Mouse (Mus musculus) liver, embryonic 14.5 days (tissue): ENCODE data around the gene Map4k1. TPM values are rescaled to one million over a fixed set of nuclear protein-coding genes. Genes with fewer than 3 reads are reported as not detected.

Experiments used
- ATAC-seq: fragments of 200-750 bp; cut with Nextera tagmentation; 2 replicates; pipeline ENCODE4 v1.8.0; 2017; ENCODE audit warnings: moderate number of reproducible peaks, mild to moderate bottlenecking, moderate library complexity; ENCODE audit not compliant: insufficient read depth
- DNase-seq, 3 experiments: peaks; one replicate each; pipeline ENCODE4 v3.0.0-alpha.2; 2012 to 2013; ENCODE audit warnings: low read depth in 3 of 3, low spot score in 3 of 3
- H3K27ac ChIP-seq: fragments of 300-500 bp; sonication (generic); 2 replicates; pipeline ENCODE4 v1.5.1; 2014; ENCODE audit warnings: moderate library complexity, mild to moderate bottlenecking, control low read depth, inconsistent platforms
- H3K27me3 ChIP-seq: fragments of 300-500 bp; sonication (generic); 2 replicates; pipeline ENCODE4 v1.6.1; 2014; ENCODE audit warnings: mild to moderate bottlenecking, low read length, moderate library complexity; ENCODE audit not compliant: control insufficient read depth, insufficient read depth
- H3K36me3 ChIP-seq: fragments of 300-500 bp; sonication (generic); replicated peaks from 2 replicates; pipeline ENCODE4 v1.6.1; 2014; ENCODE audit warnings: low read depth; ENCODE audit not compliant: control insufficient read depth, insufficient read depth
- H3K4me1 ChIP-seq, 2 experiments: fragments of 200-500 bp in 1 of 2; fragments of 300-500 bp in 1 of 2; sonication (generic) in 1 of 2; replicated peaks; 2 replicates each; pipeline ENCODE4 v1.6.1; 2012 to 2014; ENCODE audit warnings: antibody characterized with exemption in 1 of 2, inconsistent platforms in 1 of 2, low read length in 1 of 2; ENCODE audit not compliant: control insufficient read depth in 2 of 2, insufficient read depth in 2 of 2
- H3K4me2 ChIP-seq: fragments of 300-500 bp; sonication (generic); 2 replicates; pipeline ENCODE4 v1.6.1; 2014; ENCODE audit warnings: low read depth, mild to moderate bottlenecking, control low read depth, moderate library complexity
- H3K4me3 ChIP-seq, 2 experiments: fragments of 200-500 bp in 1 of 2; fragments of 300-500 bp in 1 of 2; sonication (generic) in 1 of 2; 2 replicates each; pipeline ENCODE4 v1.5.1; 2012 to 2014; ENCODE audit warnings: low read depth in 2 of 2, low read length in 2 of 2, mild to moderate bottlenecking in 2 of 2, control low read depth in 1 of 2, inconsistent platforms in 1 of 2, moderate library complexity in 1 of 2; ENCODE audit not compliant: insufficient read depth in 1 of 2
- H3K9ac ChIP-seq: fragments of 300-500 bp; sonication (generic); replicated peaks from 2 replicates; pipeline ENCODE4 v1.6.1; 2014; ENCODE audit warnings: mild to moderate bottlenecking, control low read depth, moderate library complexity
- H3K9me3 ChIP-seq: fragments of 300-500 bp; sonication (generic); 2 replicates; pipeline ENCODE4 v1.6.1; 2016; ENCODE audit warnings: low read length, mixed read lengths; ENCODE audit not compliant: control insufficient read depth
- CTCF ChIP-seq: IDR thresholded peaks from 2 replicates; pipeline ENCODE4 v1.5.1; 2016; ENCODE audit warnings: antibody characterized with exemption, low read depth, control low read depth
- EP300 ChIP-seq: IDR thresholded peaks from 2 replicates; pipeline ENCODE4 v1.6.1; 2016; ENCODE audit warnings: antibody characterized with exemption, low read depth
- WGBS: fragments of 180-500 bp; shearing (Covaris S2); extraction: QIAGEN DNeasy Blood & Tissue Kit; methylation state at CpG from one replicate; pipeline ENCODE4 v1.1.7; 2014; ENCODE audit not compliant: insufficient replicate concordance; 5-methylcytosine and 5-hydroxymethylcytosine counted together
- polyA plus RNA-seq, 2 experiments: library from polyadenylated mRNA; depleted of rRNA in 1 of 2; stranded (reverse) in 1 of 2; unstranded in 1 of 2; fragments of >200 nt; fragmentation: Nextera tagmentation in 1 of 2; extraction: Ambion mirVana in 1 of 2; gene quantifications; 2 replicates each; pipeline versions ENCODE4 v1.2.1 to v1.2.3; 2012 to 2014

The Map4k1 gene
- polyA plus RNA-seq (2012; rRNA removed) (16.7 and 17.3 TPM in 2 replicates), polyA plus RNA-seq (2014; fragmentation: Nextera tagmentation; extraction: Ambion mirVana) (24.9 and 27.4 TPM in 2 replicates)

GRCm38 (mm10) chr7:28981651-28982273 is at the start of gene Map4k1, which contains the start of gene Eif3k:
Gene Map4k1, plus strand, starts transcription at chr7:28982050.
Gene Eif3k, minus strand, starts transcription at chr7:28981864.
- ATAC-seq (peak; percentile 93), DNase-seq (peak; percentile 99)
- peak within 1 kb of the TSS; percentile 82 for H3K27ac ChIP-seq
- H3K27me3 ChIP-seq, result no peaks in the 10 kb centered on the region
- H3K4me3 ChIP-seq, result peak within 1 kb of the TSS; percentile 90 to 99
- peak within 1 kb of the TSS; percentile 90 for H3K4me2 ChIP-seq
- 0 out of 2 replicates have a peak, but pooled peaks have one; percentile 9 for TF ChIP-seq CTCF
- no peak; the same call in 1 of the 2 replicates for TF ChIP-seq EP300
- H3K36me3 ChIP-seq, result peaks cover 29% of the 10 kb centered on the region
- H3K9ac ChIP-seq, result peak within 1 kb of the TSS; percentile 85
- no peaks in the 10 kb centered on the region for H3K9me3 ChIP-seq
- H3K4me1 ChIP-seq, result peaks cover 16 to 22% of the 10 kb centered on the region in 2 experiments
- under 1% methylated on average over 36 of the region's 36 CpGs for WGBS

- no peak for DNase-seq
- 61% methylated on average over 6 of the region's 6 CpGs for WGBS
- H3K36me3 ChIP-seq, result peaks cover 3% of the 10 kb centered on the region; the same call in 1 of the 2 replicates
Observed at GRCm38 (mm10) chr7:28932421-28933041, 49.3 kb upstream of the Map4k1 start.

GRCm38 (mm10) chr7:28933825-28934224 is 48.0 kb upstream of the Map4k1 start:
- Histone ChIP-seq H3K27ac (no peak overlapping the region), H3K36me3 (no peaks in the 10 kb centered on the region; the same call in 1 of the 2 replicates), H3K4me2 (no peak overlapping the region), H3K27me3 (no peaks in the 10 kb centered on the region), H3K9me3 (no peaks in the 10 kb centered on the region), H3K9ac (no peak overlapping the region), H3K4me3 (no peak overlapping the region), H3K4me1 (peaks cover 14 to 57% of the 10 kb centered on the region in 2 experiments)
- WGBS, result 86% methylated on average over 2 of the region's 2 CpGs
- no peak for ATAC-seq
- TF ChIP-seq EP300 (no peak), CTCF (no peak)
- no peak for DNase-seq

More at GRCm38 (mm10) chr7:28932421-28933041, 49.3 kb upstream of the Map4k1 start:
- Histone ChIP-seq H3K4me1 (peaks cover 10 to 49% of the 10 kb centered on the region in 2 experiments), H3K9me3 (no peaks in the 10 kb centered on the region), H3K27ac (no peak overlapping the region), H3K27me3 (no peaks in the 10 kb centered on the region), H3K9ac (no peak overlapping the region), H3K4me3 (no peak overlapping the region), H3K4me2 (no peak overlapping the region)
- ATAC-seq, result no peak
- TF ChIP-seq CTCF, result no peak
- TF ChIP-seq EP300, result no peak

GRCm38 (mm10) chr7:28936787-28937186 is 45.1 kb upstream of the Map4k1 start:
- Histone ChIP-seq H3K27me3 (no peaks in the 10 kb centered on the region), H3K4me1 (peaks cover 17 to 59% of the 10 kb centered on the region in 2 experiments), H3K9me3 (no peaks in the 10 kb centered on the region), H3K27ac (no peak overlapping the region), H3K36me3 (peaks cover 3% of the 10 kb centered on the region; the same call in 1 of the 2 replicates), H3K4me2 (no peak overlapping the region), H3K9ac (0 out of 2 replicates have a peak overlapping the region, but pooled peaks have one; percentile 9), H3K4me3 (no peak overlapping the region)
- TF ChIP-seq EP300, result no peak
- 47% methylated on average over 4 of the region's 4 CpGs for WGBS
- DNase-seq (no peak), ATAC-seq (no peak)

GRCm38 (mm10) chr7:28938654-28939053 is 43.2 kb upstream of the Map4k1 start:
- ATAC-seq, result no peak
- no peak overlapping the region for H3K4me2 ChIP-seq
- no peaks in the 10 kb centered on the region for H3K9me3 ChIP-seq
- no peak overlapping the region for H3K4me3 ChIP-seq
- H3K36me3 ChIP-seq, result peaks cover 5% of the 10 kb centered on the region
- no peak overlapping the region for H3K9ac ChIP-seq
- no peak for DNase-seq
- H3K4me1 ChIP-seq, result peaks cover 17 to 57% of the 10 kb centered on the region in 2 experiments
- H3K27me3 ChIP-seq, result no peaks in the 10 kb centered on the region
- H3K27ac ChIP-seq, result no peak overlapping the region
- 62% methylated on average over 4 of the region's 4 CpGs for WGBS
- TF ChIP-seq EP300, result no peak
